In genomic region chr13:54577652-54578507, GRCm38 (mm10) we compare ENCODE assay signal across 11 mouse cellular contexts. TPM values are rescaled to one million over a fixed set of nuclear protein-coding genes. Genes with fewer than 3 reads are reported as not detected.
DNase-seq lines count a peak whose midpoint lies in the region; ATAC-seq and TF ChIP-seq lines count a peak whose summit lies in the region.
"Had no signal": no experiment of that assay in that cellular context is flagged by ENCODE, and none has a peak within 500 bp of the region (broad histone marks: within the 10 kb centered on the region; RNA-seq: fewer than 3 reads in every experiment).

No protein-coding gene starts in this region.

- no peak overlapping the region for H3K4me2 ChIP-seq in hindbrain, postnatal 0 days (ENCODE audit: low read depth, low read length)
- H3K4me2 ChIP-seq in hindbrain, embryonic 14.5 days (replicated peaks) = no peak overlapping the region
- H3K4me2 ChIP-seq in myocyte (ENCODE audit: low read depth) = no peak overlapping the region
- H3K4me2 ChIP-seq: forebrain, embryonic 13.5 days; stomach, embryonic 15.5 days had no signal

- TF ChIP-seq CTCF in hindbrain, postnatal 0 days (IDR thresholded peaks at IDR 0.05; ENCODE audit: low read depth) = no peak
- TF ChIP-seq CTCF in E14TG2a.4 (conservative IDR thresholded peaks at IDR 0.05; ENCODE audit: low read length) = no peak

- H3K36me3 ChIP-seq in hindbrain, postnatal 0 days (ENCODE audit: insufficient read depth, low read length) = peaks cover 13% of the 10 kb centered on the region; the same call in 1 of the 2 replicates
- H3K36me3 ChIP-seq in hindbrain, embryonic 14.5 days (replicated peaks; ENCODE audit: control insufficient read depth, insufficient read depth) = peaks cover 55% of the 10 kb centered on the region
- H3K36me3 ChIP-seq in E14TG2a.4 (ENCODE audit: insufficient read depth, low read length) (peaks cover 67% of the 10 kb centered on the region), myocyte (ENCODE audit: control insufficient read depth, insufficient read depth) (peaks cover 4% of the 10 kb centered on the region)

- intact Hi-C loops in gastrocnemius, postnatal 14 days (cut with DNase I; ENCODE audit: low total_unique reads) = no loop called here
- intact Hi-C loops in left cerebral cortex, postnatal 10 days (cut with DNase I) = no loop called here

- no peak for ATAC-seq in hindbrain, postnatal 0 days
- no peak for ATAC-seq in hindbrain, embryonic 14.5 days (ENCODE audit: low FRiP score)
- ATAC-seq in common myeloid progenitor, adult 5-6 weeks (replicated peaks; ENCODE audit: low read depth, poor library complexity, severe bottlenecking) = peak; percentile 71
- ATAC-seq: forebrain, embryonic 13.5 days had no signal

- no peak overlapping the region for H3ac ChIP-seq in myocyte (ENCODE audit: control insufficient read depth, insufficient read length)

- H3K4me1 ChIP-seq in hindbrain, postnatal 0 days (ENCODE audit: insufficient read depth, low read length) = peaks cover 10% of the 10 kb centered on the region; the same call in 1 of the 2 replicates
- H3K4me1 ChIP-seq in hindbrain, embryonic 14.5 days (replicated peaks; ENCODE audit: control insufficient read depth, insufficient read depth, low read length) = peaks cover 18% of the 10 kb centered on the region
- peaks cover 72% of the 10 kb centered on the region for H3K4me1 ChIP-seq in E14TG2a.4 (replicated peaks; ENCODE audit: low read depth, low read length)

- no peak overlapping the region for H3K4me3 ChIP-seq in hindbrain, postnatal 0 days (ENCODE audit: low read length)
- H3K4me3 ChIP-seq in hindbrain, embryonic 14.5 days (replicated peaks; ENCODE audit: low read length) = no peak overlapping the region
- H3K4me3 ChIP-seq in E14TG2a.4 (replicated peaks; ENCODE audit: low read length) (peak overlapping the region; percentile 58), myocyte (no peak overlapping the region)
- H3K4me3 ChIP-seq: forebrain, embryonic 13.5 days; limb, embryonic 10.5 days; stomach, embryonic 15.5 days had no signal

- 79% methylated on average over 21 of the region's 21 CpGs for WGBS in hindbrain, postnatal 0 days
- WGBS in hindbrain, embryonic 14.5 days = 83% methylated on average over 21 of the region's 21 CpGs

- DNase-seq in hindbrain, postnatal 0 days (ENCODE audit: low spot score) = no peak
- DNase-seq in hindbrain, embryonic 14.5 days (ENCODE audit: low spot score) = no peak
- no peak for DNase-seq in gastrocnemius, postnatal 14 days
- no peak for DNase-seq in left cerebral cortex, postnatal 10 days (ENCODE audit: extremely low spot score in 1 of 2, low spot score in 2 of 2)
- no peak for DNase-seq in kidney, adult 8-10 months

- peaks cover 14% of the 10 kb centered on the region for H3K79me2 ChIP-seq in myocyte (ENCODE audit: control insufficient read depth, insufficient read depth)

- 0 out of 2 replicates have a peak overlapping the region, but pooled peaks have one; percentile 11 for H3K27ac ChIP-seq in hindbrain, postnatal 0 days
- H3K27ac ChIP-seq in hindbrain, embryonic 14.5 days = no peak overlapping the region
- H3K27ac ChIP-seq: forebrain, embryonic 13.5 days; limb, embryonic 10.5 days; stomach, embryonic 15.5 days had no signal

- no peaks in the 10 kb centered on the region for H3K27me3 ChIP-seq in hindbrain, postnatal 0 days (ENCODE audit: insufficient read depth, low read length)
- H3K27me3 ChIP-seq in hindbrain, embryonic 14.5 days (ENCODE audit: control insufficient read depth, insufficient read depth, low read length) = no peaks in the 10 kb centered on the region
- peaks cover 20% of the 10 kb centered on the region for H3K27me3 ChIP-seq in E14TG2a.4 (ENCODE audit: insufficient read depth, low read length)
- no peaks in the 10 kb centered on the region for H3K27me3 ChIP-seq in myocyte (ENCODE audit: control insufficient read depth, insufficient read depth, insufficient read length)
- H3K27me3 ChIP-seq: stomach, embryonic 15.5 days had no signal

- H3K9ac ChIP-seq in hindbrain, postnatal 0 days (replicated peaks; ENCODE audit: low read length) = no peak overlapping the region
- no peak overlapping the region for H3K9ac ChIP-seq in hindbrain, embryonic 14.5 days
- H3K9ac ChIP-seq: stomach, embryonic 15.5 days had no signal

- peak; percentile 14 for TF ChIP-seq POLR2A in myocyte (IDR thresholded peaks at IDR 0.05; ENCODE audit: insufficient read length, low read depth)

- H3K9me3 ChIP-seq in hindbrain, postnatal 0 days (ENCODE audit: low read length) = no peaks in the 10 kb centered on the region
- no peaks in the 10 kb centered on the region for H3K9me3 ChIP-seq in hindbrain, embryonic 14.5 days (ENCODE audit: control insufficient read depth, low read length)
- H3K9me3 ChIP-seq in E14TG2a.4 (ENCODE audit: low read length) = no peaks in the 10 kb centered on the region
- H3K9me3 ChIP-seq: forebrain, embryonic 13.5 days; limb, embryonic 10.5 days; stomach, embryonic 15.5 days had no signal

TF ChIP-seq in myocyte, 11 proteins besides CTCF, POLR2A, EP300 and RAD21:
- no peak for TF ChIP-seq E2F4 (IDR thresholded peaks at IDR 0.05; ENCODE audit: insufficient read depth)
- no peak for TF ChIP-seq MYOD1 (IDR thresholded peaks at IDR 0.05; ENCODE audit: control insufficient read depth in 1 of 3, insufficient read length in 2 of 3, low read depth in 2 of 3)
- TF ChIP-seq POLR2AphosphoS2 (IDR thresholded peaks at IDR 0.05; ENCODE audit: insufficient read length, low read depth) = no peak

RNA-seq across cellular contexts. Expression of gene Arl10, which starts 3.1 kb away (rescaled TPM):
- total RNA-seq in hindbrain, postnatal 0 days (2014; rRNA removed) = 159 and 240 TPM in 2 replicates
- 66.3 and 69.7 TPM in 2 replicates for polyA plus RNA-seq in hindbrain, postnatal 0 days (2015; fragmentation: Nextera tagmentation; extraction: Ambion mirVana)
- 83.0 and 88.8 TPM in 2 replicates for polyA plus RNA-seq in hindbrain, embryonic 14.5 days (2014; fragmentation: Nextera tagmentation; extraction: Ambion mirVana)
- total RNA-seq in common myeloid progenitor, adult 5-6 weeks (2017) = 7.9 and 13.7 TPM in 2 replicates
- 15.3 TPM for polyA plus RNA-seq in myocyte (2012; fragmentation: generic; extraction: Trizol)
- total RNA-seq in gastrocnemius, postnatal 14 days (2021) = 1 to 10 TPM; 2.9 to 3.7 TPM
- total RNA-seq in left cerebral cortex, postnatal 10 days (2021) = 10 to 100 TPM; 37.0 to 39.9 TPM

RNA-seq across cellular contexts. Expression of gene Nop16, which starts 12.0 kb away (rescaled TPM):
- total RNA-seq in hindbrain, postnatal 0 days (2014; rRNA removed) = 19.7 and 24.5 TPM in 2 replicates
- 49.9 and 53.0 TPM in 2 replicates for polyA plus RNA-seq in hindbrain, postnatal 0 days (2015; fragmentation: Nextera tagmentation; extraction: Ambion mirVana)
- 42.1 and 46.7 TPM in 2 replicates for polyA plus RNA-seq in hindbrain, embryonic 14.5 days (2014; fragmentation: Nextera tagmentation; extraction: Ambion mirVana)
- total RNA-seq in common myeloid progenitor, adult 5-6 weeks (2017) = 51.0 and 70.5 TPM in 2 replicates
- polyA plus RNA-seq in myocyte (2012; fragmentation: generic; extraction: Trizol) = 51.1 TPM
- 10 to 100 TPM; 17.6 to 19.4 TPM for total RNA-seq in gastrocnemius, postnatal 14 days (2021)
- 10 to 100 TPM; 32.1 to 34.8 TPM for total RNA-seq in left cerebral cortex, postnatal 10 days (2021)

RNA-seq across cellular contexts. Expression of gene Higd2a, which starts 12.1 kb away (rescaled TPM):
- total RNA-seq in hindbrain, postnatal 0 days (2014; rRNA removed) = 177 and 187 TPM in 2 replicates
- polyA plus RNA-seq in hindbrain, postnatal 0 days (2015; fragmentation: Nextera tagmentation; extraction: Ambion mirVana) = 355 and 362 TPM in 2 replicates
- 261 and 275 TPM in 2 replicates for polyA plus RNA-seq in hindbrain, embryonic 14.5 days (2014; fragmentation: Nextera tagmentation; extraction: Ambion mirVana)
- 45.8 and 52.8 TPM in 2 replicates for total RNA-seq in common myeloid progenitor, adult 5-6 weeks (2017)
- 234 TPM for polyA plus RNA-seq in myocyte (2012; fragmentation: generic; extraction: Trizol)
- total RNA-seq in gastrocnemius, postnatal 14 days (2021) = 100 to 1,000 TPM; 126 to 131 TPM
- total RNA-seq in left cerebral cortex, postnatal 10 days (2021) = 100 to 1,000 TPM; 156 to 168 TPM

RNA-seq across cellular contexts. Expression of gene 4833439L19Rik, which starts 12.6 kb away (rescaled TPM):
- total RNA-seq in hindbrain, postnatal 0 days (2014; rRNA removed) = 248 and 278 TPM in 2 replicates
- polyA plus RNA-seq in hindbrain, postnatal 0 days (2015; fragmentation: Nextera tagmentation; extraction: Ambion mirVana) = 221 and 231 TPM in 2 replicates
- polyA plus RNA-seq in hindbrain, embryonic 14.5 days (2014; fragmentation: Nextera tagmentation; extraction: Ambion mirVana) = 237 and 263 TPM in 2 replicates
- 16.2 and 28.2 TPM in 2 replicates for total RNA-seq in common myeloid progenitor, adult 5-6 weeks (2017)
- 117 TPM for polyA plus RNA-seq in myocyte (2012; fragmentation: generic; extraction: Trizol)
- 100 to 1,000 TPM in 1 of 2 experiments, 10 to 100 TPM in 1; 97.4 to 106 TPM for total RNA-seq in gastrocnemius, postnatal 14 days (2021)
- total RNA-seq in left cerebral cortex, postnatal 10 days (2021) = 100 to 1,000 TPM; 137 to 152 TPM

RNA-seq across cellular contexts. Expression of gene Cltb, which starts 33.3 kb away (rescaled TPM):
- 184 and 189 TPM in 2 replicates for total RNA-seq in hindbrain, postnatal 0 days (2014; rRNA removed)
- 312 and 318 TPM in 2 replicates for polyA plus RNA-seq in hindbrain, postnatal 0 days (2015; fragmentation: Nextera tagmentation; extraction: Ambion mirVana)
- 177 and 198 TPM in 2 replicates for polyA plus RNA-seq in hindbrain, embryonic 14.5 days (2014; fragmentation: Nextera tagmentation; extraction: Ambion mirVana)
- 13.4 and 23.5 TPM in 2 replicates for total RNA-seq in common myeloid progenitor, adult 5-6 weeks (2017)
- 43.0 TPM for polyA plus RNA-seq in myocyte (2012; fragmentation: generic; extraction: Trizol)
- total RNA-seq in gastrocnemius, postnatal 14 days (2021) = 10 to 100 TPM; 86.4 to 95.0 TPM
- 100 to 1,000 TPM; 325 to 333 TPM for total RNA-seq in left cerebral cortex, postnatal 10 days (2021)
